Mouse (Mus musculus) intestine, embryonic 16.5 days (tissue): ENCODE data around the gene Rac3. TPM values are rescaled to one million over a fixed set of nuclear protein-coding genes. Genes with fewer than 3 reads are reported as not detected.
A peak's percentile ranks its signal among the peaks of the same experiment; 100 is the strongest.
"Not testable (repeated sequence)": the region's sequence is repeated elsewhere in the genome, so short reads cannot be mapped to it uniquely, and the experiment has no call there.

Experiments used
- ATAC-seq: fragments of 200-750 bp; cut with Nextera tagmentation; 2 replicates; pipeline ENCODE4 v1.8.0; 2017; ENCODE audit warnings: moderate TSS enrichment, moderate library complexity
- H3K27ac ChIP-seq: fragments of 300-500 bp; sonication (generic); 2 replicates; pipeline ENCODE4 v1.5.1; 2014; ENCODE audit warnings: mild to moderate bottlenecking, low read length
- H3K27me3 ChIP-seq: fragments of 300-500 bp; sonication (generic); replicated peaks from 2 replicates; pipeline ENCODE4 v1.6.1; 2014; ENCODE audit warnings: low read length, control low read depth, mixed read lengths; ENCODE audit not compliant: control insufficient read depth, insufficient read depth
- H3K36me3 ChIP-seq: fragments of 300-500 bp; sonication (generic); 2 replicates; pipeline ENCODE4 v1.6.1; 2014; ENCODE audit warnings: low read length, control low read depth; ENCODE audit not compliant: control insufficient read depth, insufficient read depth
- H3K4me1 ChIP-seq: fragments of 300-500 bp; sonication (generic); 2 replicates; pipeline ENCODE4 v1.6.1; 2014; ENCODE audit warnings: low read length, control low read depth, mixed read lengths; ENCODE audit not compliant: control insufficient read depth, insufficient read depth
- H3K4me2 ChIP-seq: fragments of 300-500 bp; sonication (generic); 2 replicates; pipeline ENCODE4 v1.6.1; 2014; ENCODE audit warnings: low read depth, low read length, control low read depth
- H3K4me3 ChIP-seq: fragments of 300-500 bp; sonication (generic); 2 replicates; pipeline ENCODE4 v1.5.1; 2014; ENCODE audit warnings: mild to moderate bottlenecking, low read length
- H3K9ac ChIP-seq: fragments of 300-500 bp; sonication (generic); 2 replicates; pipeline ENCODE4 v1.6.1; 2014; ENCODE audit warnings: low read depth, low read length
- H3K9me3 ChIP-seq: fragments of 300-500 bp; sonication (generic); 2 replicates; pipeline ENCODE4 v1.6.1; 2016; ENCODE audit warnings: low read length, control low read depth; ENCODE audit not compliant: control insufficient read depth
- WGBS: fragments of 180-500 bp; shearing (Covaris S2); extraction: QIAGEN DNeasy Blood & Tissue Kit; methylation state at CpG from one replicate; pipeline ENCODE4 v1.1.7; 2014; 5-methylcytosine and 5-hydroxymethylcytosine counted together
- polyA plus RNA-seq: library from polyadenylated mRNA; unstranded; fragments of >200 nt; fragmentation: Nextera tagmentation; extraction: Ambion mirVana; gene quantifications from 2 replicates; pipeline ENCODE4 v1.2.1, GENCODE M21; 2015

Rac3 gene
- polyA plus RNA-seq, 1 experiment from 2014 or later: 31.2 TPM

DNA sequence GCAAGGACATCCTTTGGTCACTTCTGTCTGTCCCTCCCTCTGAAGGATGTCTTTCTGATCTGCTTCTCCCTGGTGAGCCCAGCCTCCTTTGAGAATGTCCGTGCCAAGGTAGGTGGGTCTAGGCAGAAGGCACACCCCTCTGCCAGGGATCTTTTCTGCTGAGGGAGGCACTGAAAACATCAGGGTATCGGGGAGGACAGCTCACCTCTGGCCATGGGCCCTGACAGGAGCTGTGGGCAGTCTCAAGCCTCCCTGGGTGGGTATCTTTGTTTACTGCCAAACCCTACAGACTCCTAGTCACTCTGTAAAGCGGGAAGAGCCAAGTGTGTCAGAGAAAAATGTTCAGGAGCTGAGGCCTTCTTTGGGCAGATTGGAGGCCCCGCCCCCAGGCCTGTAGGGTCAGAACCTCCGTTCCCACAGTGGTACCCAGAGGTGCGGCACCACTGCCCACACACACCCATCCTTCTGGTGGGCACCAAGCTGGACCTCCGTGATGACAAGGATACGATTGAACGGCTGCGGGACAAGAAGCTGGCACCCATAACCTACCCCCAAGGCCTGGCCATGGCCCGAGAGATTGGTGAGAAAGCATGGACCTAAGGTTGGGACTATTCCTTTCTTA lies 1.6 kb downstream of the Rac3 start:
- WGBS: 87% methylated on average over 11 of the region's 11 CpGs
- no peaks in the 10 kb centered on the region for H3K27me3 ChIP-seq
- H3K4me1 ChIP-seq: peaks cover 21% of the 10 kb centered on the region
- 0 out of 2 replicates have a peak, but pooled peaks cover 8% of the 10 kb centered on the region for H3K36me3 ChIP-seq
- H3K27ac ChIP-seq: no peak overlapping the region
- no peak for ATAC-seq
- no peaks in the 10 kb centered on the region for H3K9me3 ChIP-seq
- no peak overlapping the region for H3K4me3 ChIP-seq
- no peak overlapping the region for H3K9ac ChIP-seq
- H3K4me2 ChIP-seq: no peak overlapping the region

GRCm38 (mm10) chr11:120723509-120723908 lies 2.2 kb downstream of the Rac3 start:
- Histone ChIP-seq H3K9me3 (no peaks in the 10 kb centered on the region), H3K4me3 (no peak overlapping the region), H3K4me1 (peaks cover 21% of the 10 kb centered on the region), H3K9ac (no peak overlapping the region), H3K4me2 (no peak overlapping the region), H3K36me3 (0 out of 2 replicates have a peak, but pooled peaks cover 8% of the 10 kb centered on the region), H3K27me3 (no peaks in the 10 kb centered on the region), H3K27ac (no peak overlapping the region)
- ATAC-seq: no peak
- WGBS: 85% methylated on average over 7 of the region's 7 CpGs

- ATAC-seq: peak; percentile 67
- peak overlapping the region; percentile 89 for H3K4me2 ChIP-seq
- H3K9me3 ChIP-seq: no peaks in the 10 kb centered on the region
- peak overlapping the region; percentile 31; the same call in 1 of the 2 replicates for H3K27ac ChIP-seq
- peak overlapping the region; percentile 71 for H3K4me3 ChIP-seq
- H3K36me3 ChIP-seq: 0 out of 2 replicates have a peak, but pooled peaks cover 4% of the 10 kb centered on the region
- H3K9ac ChIP-seq: peak overlapping the region; percentile 78
- peaks cover 15% of the 10 kb centered on the region for H3K4me1 ChIP-seq
- 18% methylated on average over 35 of the region's 36 CpGs for WGBS
- no peaks in the 10 kb centered on the region for H3K27me3 ChIP-seq
Observed at GRCm38 (mm10) chr11:120726243-120727168, 5.2 kb downstream of the Rac3 start.

DNA sequence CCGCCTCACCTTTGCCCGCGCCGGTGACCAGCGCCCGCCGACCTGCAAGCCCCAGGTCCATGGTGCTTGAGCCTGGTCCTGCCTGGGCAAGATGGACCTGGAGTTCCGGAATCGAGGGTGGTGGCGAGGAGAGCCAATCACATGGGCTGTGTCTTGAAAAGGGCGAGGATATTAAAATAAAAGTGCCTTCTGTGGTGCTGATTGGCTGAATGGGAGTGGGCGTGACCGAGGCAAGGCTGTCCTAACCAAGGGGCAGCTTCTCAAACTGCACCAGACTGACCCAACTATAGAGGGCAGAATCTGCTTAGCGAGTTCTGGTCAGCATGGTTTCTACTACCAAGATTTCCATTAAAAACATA lies 5.9 kb downstream of the Rac3 start, which contains the start of gene Dcxr:
Gene Dcxr (minus strand): TSS at position 113 of the 359 bp plus-strand sequence.
- H3K4me1 ChIP-seq: peaks cover 9% of the 10 kb centered on the region
- ATAC-seq: peak; percentile 93
- H3K27ac ChIP-seq: peak within 1 kb of the TSS; percentile 31; the same call in 1 of the 2 replicates
- H3K9me3 ChIP-seq: no peaks in the 10 kb centered on the region
- no peaks in the 10 kb centered on the region for H3K27me3 ChIP-seq
- peak within 1 kb of the TSS; percentile 89 for H3K4me2 ChIP-seq
- WGBS: under 1% methylated on average over 14 of the region's 14 CpGs
- H3K36me3 ChIP-seq: 0 out of 2 replicates have a peak, but pooled peaks cover 4% of the 10 kb centered on the region
- peak within 1 kb of the TSS; percentile 71 for H3K4me3 ChIP-seq
- H3K9ac ChIP-seq: peak within 1 kb of the TSS; percentile 78

DNA sequence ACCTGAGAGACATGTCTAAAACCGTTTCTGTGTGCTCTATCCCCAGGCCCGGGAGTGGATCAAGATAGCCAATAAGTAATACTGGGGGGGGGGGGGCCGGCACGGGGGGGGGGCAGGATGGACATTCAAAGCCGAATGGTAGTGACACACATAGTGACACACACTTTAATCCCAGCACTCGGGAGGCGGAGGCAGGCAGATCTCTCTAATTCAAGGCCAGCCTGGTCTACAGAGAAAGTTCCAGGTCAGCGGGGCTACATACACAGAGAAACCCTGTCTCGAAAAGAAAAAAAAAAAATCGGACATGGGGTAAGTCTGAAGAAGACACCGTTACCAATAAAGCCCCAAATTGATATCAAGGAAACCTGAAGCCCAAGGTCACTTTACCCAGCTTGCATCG lies 6.3 kb downstream of the Rac3 start:
- no peak overlapping the region; the same call in 1 of the 2 replicates for H3K4me3 ChIP-seq
- 0 out of 2 replicates have a peak, but pooled peaks cover 4% of the 10 kb centered on the region for H3K36me3 ChIP-seq
- H3K4me1 ChIP-seq: peaks cover 5% of the 10 kb centered on the region
- ATAC-seq: no peak
- H3K27me3 ChIP-seq: no peaks in the 10 kb centered on the region
- H3K9me3 ChIP-seq: no peaks in the 10 kb centered on the region
- 53% methylated on average over 12 of the region's 12 CpGs for WGBS
- H3K27ac ChIP-seq: no peak overlapping the region
- H3K9ac ChIP-seq: no peak overlapping the region
- H3K4me2 ChIP-seq: no peak overlapping the region; the same call in 1 of the 2 replicates

DNA sequence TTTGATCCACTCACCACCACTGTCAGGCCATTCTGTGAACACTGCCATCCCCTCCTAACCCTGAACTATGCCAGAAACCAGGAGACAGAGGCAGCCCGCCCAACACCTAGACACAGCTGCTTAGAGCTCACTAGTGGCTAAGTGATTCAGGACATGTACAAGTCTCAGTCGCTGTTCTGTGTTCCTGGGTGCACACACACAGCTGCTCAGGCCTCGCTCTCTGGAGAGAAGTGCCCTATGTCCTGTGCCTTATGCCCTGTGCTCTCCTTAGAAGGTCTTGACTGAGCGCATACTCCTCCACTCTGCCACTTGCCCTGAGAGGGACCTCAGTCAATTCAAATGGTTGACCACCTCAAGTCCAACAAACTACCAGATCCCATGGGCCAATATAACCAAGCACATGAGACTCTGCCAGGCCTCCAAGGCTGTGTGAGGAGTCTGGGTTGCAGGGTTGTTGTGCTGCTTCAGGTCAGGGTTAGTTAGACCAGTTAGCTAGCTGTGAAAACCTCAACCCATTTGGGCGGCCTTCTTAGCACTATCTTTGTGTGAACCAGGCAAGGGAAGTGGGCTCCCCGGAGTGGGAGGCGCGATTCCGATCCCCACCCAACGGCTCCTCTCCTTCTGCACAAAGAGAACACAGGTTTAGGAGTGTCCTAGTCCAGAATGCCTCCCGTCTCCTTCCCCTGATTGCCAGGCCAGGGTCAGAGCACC lies 7.4 kb downstream of the Rac3 start:
- no peaks in the 10 kb centered on the region for H3K27me3 ChIP-seq
- 0 out of 2 replicates have a peak, but pooled peaks cover 4% of the 10 kb centered on the region for H3K36me3 ChIP-seq
- WGBS: 70% methylated on average over 11 of the region's 11 CpGs
- 0 out of 2 replicates have a peak overlapping the region, but pooled peaks have one; percentile 19 for H3K4me2 ChIP-seq
- no peaks in the 10 kb centered on the region for H3K9me3 ChIP-seq
- no peak overlapping the region for H3K4me3 ChIP-seq
- no peak overlapping the region for H3K9ac ChIP-seq
- ATAC-seq: no peak
- H3K4me1 ChIP-seq: peaks cover 5% of the 10 kb centered on the region
- H3K27ac ChIP-seq: no peak overlapping the region

DNA sequence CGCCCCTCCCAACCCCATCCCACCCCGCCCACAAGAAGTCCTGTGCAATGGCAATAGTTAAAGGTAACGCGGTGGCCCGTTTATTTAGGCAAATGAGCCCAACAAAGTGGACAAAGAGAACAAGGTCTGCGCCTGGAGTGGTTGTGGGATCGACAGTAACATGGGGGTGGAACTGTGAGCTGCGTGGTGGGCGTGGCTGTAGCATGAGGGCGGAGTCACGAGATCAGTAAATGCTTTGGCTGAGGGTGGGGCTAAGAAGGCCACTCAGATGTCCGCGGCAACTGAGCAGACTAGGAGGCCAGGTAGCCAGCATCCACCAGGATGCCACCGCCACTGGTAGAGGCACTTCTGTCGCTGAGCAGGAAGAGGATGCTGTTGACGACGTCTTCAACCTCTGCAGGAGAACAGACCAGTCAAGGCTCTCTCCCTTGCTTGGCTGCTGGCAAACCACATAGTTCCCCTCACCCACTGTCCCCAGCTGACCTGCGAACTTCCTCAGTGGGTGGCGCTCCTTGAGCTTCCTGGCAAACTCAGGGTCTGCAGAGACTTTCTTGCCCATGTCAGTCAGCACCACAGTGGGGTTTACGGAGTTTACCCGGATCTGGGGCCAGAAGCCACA lies 8.3 kb downstream of the Rac3 start:
- H3K36me3 ChIP-seq, H3K9me3 ChIP-seq, H3K9ac ChIP-seq, H3K27me3 ChIP-seq, H3K27ac ChIP-seq, H3K4me1 ChIP-seq: not testable (repeated sequence)
- peak overlapping the region; percentile 15; the same call in 1 of the 2 replicates for H3K4me3 ChIP-seq
- H3K4me2 ChIP-seq: peak overlapping the region; percentile 19; the same call in 1 of the 2 replicates
- ATAC-seq: peak; percentile 34
- WGBS: 1% methylated on average over 17 of the region's 21 CpGs

DNA sequence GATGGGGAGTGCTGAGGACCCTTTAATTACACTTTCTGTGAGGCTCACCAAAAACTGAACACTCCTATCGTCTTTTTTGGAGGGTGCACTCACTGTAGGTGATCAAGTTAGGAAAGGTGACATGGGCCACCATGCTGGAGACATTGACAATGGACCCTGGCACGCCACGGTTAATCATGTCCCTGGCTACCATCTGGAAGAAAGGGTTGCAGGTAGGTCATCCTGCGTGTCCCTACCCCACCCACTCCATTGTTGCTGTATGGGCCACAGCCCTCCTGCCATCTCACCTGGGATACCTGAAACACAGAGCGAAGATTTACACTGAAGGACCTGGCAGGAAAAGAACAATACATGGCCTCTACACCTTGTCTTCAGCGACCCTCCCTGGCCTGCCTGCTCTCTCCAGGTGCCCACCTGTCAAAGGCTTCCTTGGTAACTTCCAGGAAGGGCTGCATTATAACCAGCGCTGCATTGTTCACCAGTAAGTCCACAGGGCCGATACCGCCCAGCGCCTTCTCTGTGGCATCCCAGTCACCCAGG lies 9.1 kb downstream of the Rac3 start:
- 88% methylated on average over 10 of the region's 10 CpGs for WGBS
- no peak overlapping the region for H3K4me2 ChIP-seq
- no peak overlapping the region for H3K9ac ChIP-seq

More for the DNA sequence above, 9.1 kb downstream of the Rac3 start:
- no peak for ATAC-seq
- H3K27ac ChIP-seq: no peak overlapping the region
- H3K36me3 ChIP-seq: 0 out of 2 replicates have a peak, but pooled peaks cover 3% of the 10 kb centered on the region
- no peak overlapping the region for H3K4me3 ChIP-seq
- H3K9me3 ChIP-seq: no peaks in the 10 kb centered on the region
- peaks cover 5% of the 10 kb centered on the region for H3K4me1 ChIP-seq
- H3K27me3 ChIP-seq: no peaks in the 10 kb centered on the region
